In the genomic region with DNA sequence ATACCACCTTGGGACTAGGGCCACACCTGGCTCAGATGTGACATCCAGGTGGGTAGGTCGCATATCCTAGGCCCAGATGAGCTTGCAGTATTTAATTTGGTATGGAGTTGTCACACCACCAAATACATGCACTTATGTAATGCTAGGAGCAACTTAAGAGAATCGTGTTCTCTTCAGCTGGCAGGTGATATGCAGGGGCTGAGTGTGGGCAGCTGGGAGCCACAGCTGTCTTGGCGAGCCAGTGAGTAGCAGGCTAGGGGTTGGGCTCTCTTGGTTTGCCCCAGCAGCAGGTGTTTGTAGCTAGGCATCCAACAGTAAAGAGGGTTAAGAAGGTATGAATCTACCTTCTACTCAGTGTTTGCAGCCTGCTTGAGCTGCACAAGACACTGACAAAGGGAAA, we compare ENCODE assay signal across 15 mouse cellular contexts. TPM values are rescaled to one million over a fixed set of nuclear protein-coding genes. Genes with fewer than 3 reads are reported as not detected.
A peak's percentile ranks its signal among the peaks of the same experiment; 100 is the strongest.
DNase-seq lines count a peak whose midpoint lies in the region; ATAC-seq and TF ChIP-seq lines count a peak whose summit lies in the region.
"Had no signal": no experiment of that assay in that cellular context is flagged by ENCODE, and none has a peak within 500 bp of the region (broad histone marks: within the 10 kb centered on the region; RNA-seq: fewer than 3 reads in every experiment).

No protein-coding gene starts in this region.

- peaks cover 67% of the 10 kb centered on the region for H3K36me3 ChIP-seq in heart, embryonic 14.5 days (ENCODE audit: control insufficient read depth, insufficient read depth, low read length)
- no peaks in the 10 kb centered on the region for H3K36me3 ChIP-seq in lung, postnatal 0 days (ENCODE audit: insufficient read depth, low read length)
- H3K36me3 ChIP-seq in limb, embryonic 14.5 days (ENCODE audit: control insufficient read depth, insufficient read depth, low read length): no peaks in the 10 kb centered on the region
- H3K36me3 ChIP-seq: hindbrain, embryonic 13.5 days; liver, embryonic 13.5 days; neural tube, embryonic 13.5 days had no signal

- DNase-seq in heart, postnatal 4 days: no peak
- no peak for DNase-seq in lung, postnatal 0 days (ENCODE audit: low spot score)
- no peak for DNase-seq in lung, postnatal 25 days (ENCODE audit: low spot score)
- no peak for DNase-seq in limb, embryonic 14.5 days (ENCODE audit: low spot score)
- DNase-seq in thymus, postnatal 4 days: peak; percentile 42
- DNase-seq in retina, embryonic 14.5 days (ENCODE audit: low spot score): no peak
- DNase-seq: cerebellum, adult 11-12 months; forebrain, postnatal 0 days; gastrocnemius, postnatal 10 days; kidney, adult 9 months; liver, embryonic 13.5 days had no signal

- no peaks in the 10 kb centered on the region for H3K27me3 ChIP-seq in heart, embryonic 14.5 days (ENCODE audit: control insufficient read depth, insufficient read depth, low read length)
- no peaks in the 10 kb centered on the region for H3K27me3 ChIP-seq in lung, postnatal 0 days (replicated peaks; ENCODE audit: insufficient read depth, low read length)
- H3K27me3 ChIP-seq in limb, embryonic 14.5 days (ENCODE audit: control insufficient read depth, insufficient read depth, low read length): no peaks in the 10 kb centered on the region
- H3K27me3 ChIP-seq: hindbrain, embryonic 13.5 days; liver, embryonic 13.5 days; neural tube, embryonic 13.5 days had no signal

- H3K4me1 ChIP-seq in heart, embryonic 14.5 days (ENCODE audit: control insufficient read depth in 2 of 2, insufficient read depth in 2 of 2, low read length in 2 of 2): peaks cover 74 to 98% of the 10 kb centered on the region in 2 experiments
- H3K4me1 ChIP-seq in lung, postnatal 0 days (ENCODE audit: insufficient read depth, low read depth, low read length): peaks cover 38% of the 10 kb centered on the region
- H3K4me1 ChIP-seq in limb, embryonic 14.5 days (ENCODE audit: control insufficient read depth, insufficient read depth, low read length): peaks cover 6% of the 10 kb centered on the region; the same call in 1 of the 2 replicates

- no peak for ATAC-seq in heart, embryonic 14.5 days (ENCODE audit: insufficient number of reproducible peaks, insufficient read depth, low FRiP score, low read depth)
- no peak for ATAC-seq in lung, postnatal 0 days
- peak; percentile 24; the same call in 1 of the 2 replicates for ATAC-seq in limb, embryonic 14.5 days (ENCODE audit: low FRiP score, low read depth)
- ATAC-seq: activated CD4-positive, CD25-positive, alpha-beta regulatory T cell, adult 4 months; forebrain, postnatal 0 days had no signal

- no peak for TF ChIP-seq POLR2A in limb, embryonic 14.5 days (IDR thresholded peaks at IDR 0.05; ENCODE audit: borderline replicate concordance, extremely low read depth, insufficient read depth, insufficient read length)

- H3K4me2 ChIP-seq in heart, embryonic 14.5 days (ENCODE audit: low read length): no peak overlapping the region
- no peak overlapping the region for H3K4me2 ChIP-seq in lung, postnatal 0 days (replicated peaks; ENCODE audit: low read depth, low read length)
- no peak overlapping the region for H3K4me2 ChIP-seq in limb, embryonic 14.5 days (replicated peaks; ENCODE audit: low read depth, low read length, severe bottlenecking)
- H3K4me2 ChIP-seq: hindbrain, embryonic 13.5 days; liver, embryonic 13.5 days; neural tube, embryonic 13.5 days had no signal

- WGBS in heart, embryonic 14.5 days: 46% methylated on average over 3 of the region's 3 CpGs
- 46% methylated on average over 3 of the region's 3 CpGs for WGBS in lung, postnatal 0 days
- 42% methylated on average over 3 of the region's 3 CpGs for WGBS in limb, embryonic 14.5 days

- H3K4me3 ChIP-seq in heart, embryonic 14.5 days (ENCODE audit: control insufficient read depth in 1 of 2, insufficient read depth in 1 of 2, low read depth in 1 of 2, low read length in 2 of 2): no peak overlapping the region
- H3K4me3 ChIP-seq in lung, postnatal 0 days (ENCODE audit: low read depth, low read length): no peak overlapping the region
- no peak overlapping the region for H3K4me3 ChIP-seq in limb, embryonic 14.5 days (replicated peaks; ENCODE audit: low read length)
- H3K4me3 ChIP-seq: hindbrain, embryonic 13.5 days; liver, embryonic 13.5 days; neural tube, embryonic 13.5 days had no signal

- no peak for TF ChIP-seq EP300 in lung, postnatal 0 days (IDR thresholded peaks at IDR 0.05)

- H3K9me3 ChIP-seq in heart, embryonic 14.5 days (ENCODE audit: control insufficient read depth, low read length): no peaks in the 10 kb centered on the region
- no peaks in the 10 kb centered on the region for H3K9me3 ChIP-seq in lung, postnatal 0 days (ENCODE audit: low read length)
- H3K9me3 ChIP-seq in limb, embryonic 14.5 days (ENCODE audit: control insufficient read depth, low read length): no peaks in the 10 kb centered on the region
- H3K9me3 ChIP-seq: hindbrain, embryonic 13.5 days; liver, embryonic 13.5 days; neural tube, embryonic 13.5 days had no signal

- peak overlapping the region; percentile 52 for H3K9ac ChIP-seq in heart, embryonic 14.5 days (ENCODE audit: low read length)
- no peak overlapping the region for H3K9ac ChIP-seq in lung, postnatal 0 days (replicated peaks; ENCODE audit: low read depth)
- no peak overlapping the region for H3K9ac ChIP-seq in limb, embryonic 14.5 days (ENCODE audit: low read depth, low read length, severe bottlenecking)
- H3K9ac ChIP-seq: forebrain, postnatal 0 days; hindbrain, embryonic 13.5 days; liver, embryonic 13.5 days; neural tube, embryonic 13.5 days had no signal

- no peak for TF ChIP-seq CTCF in lung, postnatal 0 days (IDR thresholded peaks at IDR 0.05)

- H3K27ac ChIP-seq in heart, embryonic 14.5 days (replicated peaks in 1 of 2; ENCODE audit: control insufficient read depth in 1 of 2, insufficient read depth in 1 of 2, low read depth in 2 of 2, low read length in 2 of 2): peak overlapping the region; percentile 78 to 96
- peak overlapping the region; percentile 32; the same call in 1 of the 2 replicates for H3K27ac ChIP-seq in lung, postnatal 0 days (ENCODE audit: low read length)
- H3K27ac ChIP-seq in limb, embryonic 14.5 days (replicated peaks; ENCODE audit: low read depth, low read length): no peak overlapping the region
- H3K27ac ChIP-seq: hindbrain, embryonic 13.5 days; liver, embryonic 13.5 days; neural tube, embryonic 13.5 days had no signal

RNA-seq across cellular contexts. Expression of a gene that starts 49.4 kb away (rescaled TPM):
- 140 and 146 TPM in 2 replicates for polyA plus RNA-seq in heart, embryonic 14.5 days (2014; fragmentation: Nextera tagmentation; extraction: Ambion mirVana)
- 100 to 1,000 TPM; 281 to 298 TPM for total RNA-seq in heart, postnatal 4 days (2021)
- 19.7 and 21.5 TPM in 2 replicates for polyA plus RNA-seq in lung, postnatal 0 days (2015; fragmentation: Nextera tagmentation; extraction: Ambion mirVana)
- 6.6 and 7.5 TPM in 2 replicates for polyA plus RNA-seq in limb, embryonic 14.5 days (2012; rRNA removed)
- polyA plus RNA-seq in limb, embryonic 14.5 days (2014; fragmentation: Nextera tagmentation; extraction: Ambion mirVana): 4.0 and 5.0 TPM in 2 replicates
